Mouse (Mus musculus): ENCODE data around the gene Gimap7. TPM values are rescaled to one million over a fixed set of nuclear protein-coding genes. Genes with fewer than 3 reads are reported as not detected.

The Gimap7 gene
- polyA plus RNA-seq (2014; fragmentation: Nextera tagmentation; extraction: Ambion mirVana): not detected in 2 replicates

- no peak for ATAC-seq (ENCODE audit: low read depth)
- H3K4me1 ChIP-seq (ENCODE audit: control insufficient read depth, insufficient read depth, low read length): no peaks in the 10 kb centered on the region
- 68% methylated on average over 2 of the region's 2 CpGs for WGBS
Measured at GRCm38 (mm10) chr6:48718455-48718854, at the start of gene Gimap7, which contains the start of gene Gm28053. Gimap7 (plus strand) TSS chr6:48718621. Gm28053 (plus strand) TSS chr6:48718607.

GRCm38 (mm10) chr6:48669446-48669969 lies 48.9 kb upstream of the Gimap7 start:
- Histone ChIP-seq H3K4me2 (ENCODE audit: low read depth, low read length) (no peak overlapping the region), H3K27me3 (replicated peaks; ENCODE audit: control insufficient read depth, insufficient read depth, low read length) (no peaks in the 10 kb centered on the region), H3K4me1 (ENCODE audit: control insufficient read depth, insufficient read depth, low read length) (no peaks in the 10 kb centered on the region), H3K9me3 (ENCODE audit: control insufficient read depth, low read length) (no peaks in the 10 kb centered on the region), H3K36me3 (ENCODE audit: control insufficient read depth, insufficient read depth, low read length) (no peaks in the 10 kb centered on the region), H3K27ac (replicated peaks; ENCODE audit: low read depth, low read length) (no peak overlapping the region), H3K9ac (ENCODE audit: low read depth, low read length) (no peak overlapping the region), H3K4me3 (ENCODE audit: low read depth, low read length) (no peak overlapping the region)
- WGBS: 58% methylated on average over 2 of the region's 2 CpGs
- DNase-seq (ENCODE audit: low spot score) (no peak), ATAC-seq (ENCODE audit: low read depth) (no peak)

More at GRCm38 (mm10) chr6:48718455-48718854, at the start of gene Gimap7, which contains the start of gene Gm28053:
- Histone ChIP-seq H3K9me3 (ENCODE audit: control insufficient read depth, low read length) (no peaks in the 10 kb centered on the region), H3K27ac (replicated peaks; ENCODE audit: low read depth, low read length) (no peak within 1 kb of the TSS), H3K4me2 (ENCODE audit: low read depth, low read length) (no peak within 1 kb of the TSS), H3K9ac (ENCODE audit: low read depth, low read length) (no peak within 1 kb of the TSS), H3K27me3 (replicated peaks; ENCODE audit: control insufficient read depth, insufficient read depth, low read length) (no peaks in the 10 kb centered on the region), H3K36me3 (ENCODE audit: control insufficient read depth, insufficient read depth, low read length) (no peaks in the 10 kb centered on the region), H3K4me3 (ENCODE audit: low read depth, low read length) (no peak within 1 kb of the TSS)
- DNase-seq (ENCODE audit: low spot score): no peak

GRCm38 (mm10) chr6:48674291-48675058 lies 43.9 kb upstream of the Gimap7 start:
- H3K9me3 ChIP-seq (ENCODE audit: control insufficient read depth, low read length): no peaks in the 10 kb centered on the region
- 0 out of 2 replicates have a peak, but pooled peaks cover 4% of the 10 kb centered on the region for H3K36me3 ChIP-seq (ENCODE audit: control insufficient read depth, insufficient read depth, low read length)
- DNase-seq (ENCODE audit: low spot score) (no peak), ATAC-seq (ENCODE audit: low read depth) (no peak)
- no peak overlapping the region for H3K4me3 ChIP-seq (ENCODE audit: low read depth, low read length)
- over 99% methylated on average over 9 of the region's 9 CpGs for WGBS
- H3K4me2 ChIP-seq (ENCODE audit: low read depth, low read length): no peak overlapping the region
- no peaks in the 10 kb centered on the region for H3K27me3 ChIP-seq (replicated peaks; ENCODE audit: control insufficient read depth, insufficient read depth, low read length)
- no peak overlapping the region for H3K27ac ChIP-seq (replicated peaks; ENCODE audit: low read depth, low read length)
- H3K9ac ChIP-seq (ENCODE audit: low read depth, low read length): no peak overlapping the region
- H3K4me1 ChIP-seq (ENCODE audit: control insufficient read depth, insufficient read depth, low read length): 0 out of 2 replicates have a peak, but pooled peaks cover 3% of the 10 kb centered on the region

DNA sequence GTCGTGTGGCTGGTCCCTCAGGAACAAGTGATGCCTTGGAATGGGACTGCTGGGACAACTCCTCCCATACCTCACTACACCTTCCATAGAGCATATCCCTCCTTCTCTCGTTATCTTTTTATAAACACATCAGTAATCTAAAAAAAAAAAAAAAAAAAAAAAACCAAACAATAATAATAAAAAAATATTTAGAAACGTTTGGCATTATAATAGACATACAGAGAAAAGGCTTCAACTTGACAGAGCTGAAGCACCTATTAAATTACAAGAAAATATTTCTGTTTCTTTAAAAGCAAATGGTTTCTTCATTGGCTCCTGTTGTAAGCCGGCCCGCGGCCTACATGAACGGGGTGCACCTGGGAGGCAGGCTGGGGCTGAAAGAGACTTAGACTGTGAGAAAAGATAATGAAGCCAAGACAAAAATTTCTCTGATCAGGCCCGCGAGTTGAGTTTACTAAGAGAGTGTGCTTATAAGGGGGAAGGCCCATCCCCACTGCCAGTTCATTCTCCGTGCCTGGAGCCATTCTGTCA lies 43.0 kb upstream of the Gimap7 start:
- no peaks in the 10 kb centered on the region for H3K9me3 ChIP-seq (ENCODE audit: control insufficient read depth, low read length)
- H3K27ac ChIP-seq (replicated peaks; ENCODE audit: low read depth, low read length): no peak overlapping the region; the same call in 1 of the 2 replicates
- DNase-seq (ENCODE audit: low spot score) (no peak), ATAC-seq (ENCODE audit: low read depth) (no peak)
- 0 out of 2 replicates have a peak, but pooled peaks cover 4% of the 10 kb centered on the region for H3K36me3 ChIP-seq (ENCODE audit: control insufficient read depth, insufficient read depth, low read length)
- H3K4me1 ChIP-seq (ENCODE audit: control insufficient read depth, insufficient read depth, low read length): 0 out of 2 replicates have a peak, but pooled peaks cover 3% of the 10 kb centered on the region
- H3K9ac ChIP-seq (ENCODE audit: low read depth, low read length): peak overlapping the region; percentile 37; the same call in 1 of the 2 replicates
- no peaks in the 10 kb centered on the region for H3K27me3 ChIP-seq (replicated peaks; ENCODE audit: control insufficient read depth, insufficient read depth, low read length)
- H3K4me2 ChIP-seq (ENCODE audit: low read depth, low read length): peak overlapping the region; percentile 45
- peak overlapping the region; percentile 30 for H3K4me3 ChIP-seq (ENCODE audit: low read depth, low read length)
- WGBS: 33% methylated on average over 10 of the region's 10 CpGs

DNA sequence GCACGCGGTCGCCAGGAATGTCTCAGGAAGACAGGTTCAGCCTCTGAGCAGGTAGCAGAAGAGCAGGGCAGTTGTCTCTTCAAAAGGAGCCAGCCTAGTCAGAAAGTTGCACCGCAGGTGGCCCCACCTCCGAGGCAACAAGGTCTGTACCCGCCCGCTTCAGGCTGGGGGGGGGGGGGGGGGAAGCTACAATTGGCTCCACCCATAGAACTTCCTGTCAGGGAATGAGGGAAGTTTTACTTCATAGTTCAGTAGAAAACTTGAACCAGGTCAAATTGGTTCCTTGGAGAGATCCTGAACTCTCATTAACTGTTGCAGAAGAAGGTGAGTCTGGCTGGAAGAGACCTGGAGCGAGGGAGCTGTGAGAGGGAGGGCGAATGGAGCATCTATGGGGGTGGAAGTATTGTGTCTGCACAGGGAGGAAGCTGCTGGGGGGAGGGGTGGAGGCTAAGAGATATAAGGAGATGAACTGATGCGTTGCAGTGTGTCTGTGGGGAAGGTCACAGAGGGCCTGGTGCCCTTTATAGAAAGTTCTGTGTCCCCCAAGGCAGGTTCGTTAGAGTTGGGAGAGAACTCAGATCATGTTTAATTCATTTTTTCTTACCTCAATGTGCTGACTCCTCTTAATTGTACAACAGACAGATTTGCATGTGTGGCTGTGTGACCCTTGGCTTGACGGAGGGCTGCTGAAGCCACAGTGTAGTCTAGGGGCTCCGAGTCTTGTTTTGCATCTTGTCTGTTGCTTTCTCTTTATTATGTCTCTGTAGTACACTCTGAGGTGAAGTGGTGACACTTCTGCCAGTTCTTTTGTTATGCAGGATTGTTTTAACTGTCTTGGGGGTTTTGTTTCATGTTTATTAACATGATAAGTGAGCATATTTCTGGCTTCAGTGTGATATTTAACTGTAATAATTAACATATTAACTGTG lies 42.2 kb upstream of the Gimap7 start, which contains the start of gene Gimap9:
Gimap9 (plus strand) TSS at position 199 of the 929 bp plus-strand sequence.
- H3K9ac ChIP-seq (ENCODE audit: low read depth, low read length): peak within 1 kb of the TSS; percentile 37
- 24% methylated on average over 13 of the region's 13 CpGs for WGBS

DNA sequence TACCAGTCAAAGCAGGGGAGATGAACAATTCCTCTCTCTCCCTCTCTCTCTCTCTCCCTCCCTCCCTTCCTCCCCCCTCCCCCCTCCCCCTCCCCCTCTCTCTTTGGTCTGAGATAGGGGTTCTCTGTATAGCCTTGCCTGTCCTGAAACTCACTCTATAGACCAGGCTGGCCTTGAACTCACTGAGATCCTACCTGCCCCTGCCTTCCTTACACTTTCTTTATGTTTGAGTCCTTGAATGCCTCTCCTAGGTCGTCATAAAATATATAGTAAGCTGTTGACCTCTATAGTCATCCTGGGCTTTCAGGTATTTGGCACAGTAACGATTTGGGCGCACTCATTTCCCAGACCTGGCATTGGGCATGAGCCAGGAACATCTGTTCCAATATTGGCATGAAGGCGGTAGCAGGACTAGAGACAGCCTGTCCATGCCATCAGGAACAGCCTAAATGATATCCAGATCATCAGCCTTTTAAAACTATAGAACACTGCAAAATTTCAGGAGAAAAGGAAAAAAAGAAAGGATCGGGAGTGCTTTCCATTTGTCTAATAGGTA lies 41.5 kb upstream of the Gimap7 start:
- no peak overlapping the region for H3K4me3 ChIP-seq (ENCODE audit: low read depth, low read length)
- DNase-seq (ENCODE audit: low spot score): no peak

More for the DNA sequence above, 42.2 kb upstream of the Gimap7 start, which contains the start of gene Gimap9:
- Histone ChIP-seq H3K27me3 (replicated peaks; ENCODE audit: control insufficient read depth, insufficient read depth, low read length) (no peaks in the 10 kb centered on the region), H3K4me2 (ENCODE audit: low read depth, low read length) (peak within 1 kb of the TSS; percentile 45), H3K27ac (replicated peaks; ENCODE audit: low read depth, low read length) (no peak within 1 kb of the TSS; the same call in 1 of the 2 replicates), H3K4me1 (ENCODE audit: control insufficient read depth, insufficient read depth, low read length) (0 out of 2 replicates have a peak, but pooled peaks cover 3% of the 10 kb centered on the region), H3K4me3 (ENCODE audit: low read depth, low read length) (peak within 1 kb of the TSS; percentile 30), H3K36me3 (ENCODE audit: control insufficient read depth, insufficient read depth, low read length) (0 out of 2 replicates have a peak, but pooled peaks cover 4% of the 10 kb centered on the region), H3K9me3 (ENCODE audit: control insufficient read depth, low read length) (no peaks in the 10 kb centered on the region)
- ATAC-seq (ENCODE audit: low read depth): no peak; the same call in 1 of the 2 replicates
- DNase-seq (ENCODE audit: low spot score): peak; percentile 55

GRCm38 (mm10) chr6:48677492-48678345 lies 40.7 kb upstream of the Gimap7 start:
- no peak overlapping the region for H3K4me3 ChIP-seq (ENCODE audit: low read depth, low read length)
- no peak overlapping the region for H3K27ac ChIP-seq (replicated peaks; ENCODE audit: low read depth, low read length)
- no peak overlapping the region for H3K9ac ChIP-seq (ENCODE audit: low read depth, low read length)
- ATAC-seq (ENCODE audit: low read depth) (no peak), DNase-seq (ENCODE audit: low spot score) (no peak)
- H3K27me3 ChIP-seq (replicated peaks; ENCODE audit: control insufficient read depth, insufficient read depth, low read length): no peaks in the 10 kb centered on the region
- 0 out of 2 replicates have a peak, but pooled peaks cover 4% of the 10 kb centered on the region for H3K36me3 ChIP-seq (ENCODE audit: control insufficient read depth, insufficient read depth, low read length)
- H3K9me3 ChIP-seq (ENCODE audit: control insufficient read depth, low read length): no peaks in the 10 kb centered on the region
- no peak overlapping the region for H3K4me2 ChIP-seq (ENCODE audit: low read depth, low read length)
- WGBS: 91% methylated on average over 17 of the region's 17 CpGs
- 0 out of 2 replicates have a peak, but pooled peaks cover 3% of the 10 kb centered on the region for H3K4me1 ChIP-seq (ENCODE audit: control insufficient read depth, insufficient read depth, low read length)

More for the DNA sequence above, 41.5 kb upstream of the Gimap7 start:
- Histone ChIP-seq H3K4me1 (ENCODE audit: control insufficient read depth, insufficient read depth, low read length) (0 out of 2 replicates have a peak, but pooled peaks cover 3% of the 10 kb centered on the region), H3K27me3 (replicated peaks; ENCODE audit: control insufficient read depth, insufficient read depth, low read length) (no peaks in the 10 kb centered on the region), H3K9ac (ENCODE audit: low read depth, low read length) (no peak overlapping the region), H3K27ac (replicated peaks; ENCODE audit: low read depth, low read length) (no peak overlapping the region), H3K4me2 (ENCODE audit: low read depth, low read length) (peak overlapping the region; percentile 45), H3K36me3 (ENCODE audit: control insufficient read depth, insufficient read depth, low read length) (0 out of 2 replicates have a peak, but pooled peaks cover 4% of the 10 kb centered on the region), H3K9me3 (ENCODE audit: control insufficient read depth, low read length) (no peaks in the 10 kb centered on the region)
- no peak for ATAC-seq (ENCODE audit: low read depth)
- 81% methylated on average over 5 of the region's 5 CpGs for WGBS
